Mouse (Mus musculus) small intestine, adult 2 months (tissue): ENCODE data around the gene Plekhb2.

Experiments
- CTCF ChIP-seq: fragments of 200-500 bp; IDR thresholded peaks from 2 replicates; pipeline ENCODE4 v1.5.1; 2012; ENCODE audit warnings: low read depth, mild to moderate bottlenecking, control low read depth, inconsistent platforms, low read length, moderate library complexity, mixed read lengths; ENCODE audit not compliant: insufficient replicate concordance, insufficient read length; ENCODE audit errors: extremely low read depth
- POLR2A ChIP-seq: fragments of 200-500 bp; IDR thresholded peaks from 2 replicates; pipeline ENCODE4 v1.6.1; 2012; ENCODE audit warnings: low read depth, mild to moderate bottlenecking, control low read depth, inconsistent platforms, low read length, moderate library complexity

GRCm38 (mm10) chr1:34827900-34828299 is 21.9 kb upstream of the Plekhb2 start:
- no peak for TF ChIP-seq CTCF
- no peak for TF ChIP-seq POLR2A
